25 mouse cellular contexts compared by ENCODE assay signal in genomic region chr3:36774023-36774422, GRCm38 (mm10).
DNase-seq lines count a peak whose midpoint lies in the region; ATAC-seq lines count a peak whose summit lies in the region.
"Had no signal": no experiment of that assay in that cellular context is flagged by ENCODE, and none has a peak within 500 bp of the region (broad histone marks: within the 10 kb centered on the region; RNA-seq: fewer than 3 reads in every experiment).

No protein-coding gene starts in this region.

- no peak for DNase-seq in hindbrain, embryonic 14.5 days (ENCODE audit: low spot score)
- peak; percentile 74 for DNase-seq in midbrain, embryonic 14.5 days
- DNase-seq in retina, postnatal 1 day = peak; percentile 70
- no peak for DNase-seq in spleen, postnatal 10 days (ENCODE audit: low spot score in 2 of 2)
- DNase-seq in testis, postnatal 14 days (ENCODE audit: low spot score) = no peak
- DNase-seq: adrenal gland, postnatal 14 days; cerebellum, adult 8-10 months; forebrain, postnatal 0 days; gastrocnemius, postnatal 14 days; heart, adult 18-20 months; heart, postnatal 36 days; kidney, adult 8-10 months; kidney, postnatal 10 days; lung, embryonic 14.5 days; lung, postnatal 36 days; right cerebral cortex, postnatal 25 days; spleen, adult 18-20 months; thymus, postnatal 14 days had no signal

- no peak for ATAC-seq in hindbrain, embryonic 14.5 days (ENCODE audit: low FRiP score)
- ATAC-seq in hindbrain, embryonic 13.5 days (ENCODE audit: low FRiP score) = no peak
- ATAC-seq in hindbrain, embryonic 16.5 days = peak; percentile 72
- no peak for ATAC-seq in midbrain, embryonic 14.5 days (ENCODE audit: low FRiP score, low TSS enrichment)
- ATAC-seq: activated CD4-positive, CD25-positive, alpha-beta regulatory T cell, adult 4 months; forebrain, postnatal 0 days had no signal

- H3K9me3 ChIP-seq in hindbrain, embryonic 14.5 days (ENCODE audit: control insufficient read depth, low read length) = no peaks in the 10 kb centered on the region
- H3K9me3 ChIP-seq in hindbrain, embryonic 13.5 days = no peaks in the 10 kb centered on the region
- H3K9me3 ChIP-seq in hindbrain, embryonic 16.5 days (ENCODE audit: control insufficient read depth, low read length) = no peaks in the 10 kb centered on the region
- H3K9me3 ChIP-seq in midbrain, embryonic 14.5 days (ENCODE audit: control insufficient read depth, low read length) = no peaks in the 10 kb centered on the region
- H3K9me3 ChIP-seq: embryonic facial prominence, embryonic 10.5 days; megakaryocyte, embryonic 14.5 days had no signal

- WGBS in hindbrain, embryonic 14.5 days = 34% methylated on average over 4 of the region's 4 CpGs
- 33% methylated on average over 4 of the region's 4 CpGs for WGBS in hindbrain, embryonic 13.5 days
- 29% methylated on average over 4 of the region's 4 CpGs for WGBS in hindbrain, embryonic 16.5 days
- 19% methylated on average over 4 of the region's 4 CpGs for WGBS in midbrain, embryonic 14.5 days

- H3K9ac ChIP-seq in hindbrain, embryonic 14.5 days = no peak overlapping the region
- H3K9ac ChIP-seq in hindbrain, embryonic 13.5 days = no peak overlapping the region
- H3K9ac ChIP-seq in hindbrain, embryonic 16.5 days (ENCODE audit: low read depth, low read length) = no peak overlapping the region
- H3K9ac ChIP-seq in midbrain, embryonic 14.5 days (replicated peaks; ENCODE audit: low read length) = no peak overlapping the region
- H3K9ac ChIP-seq: forebrain, postnatal 0 days; liver, embryonic 14.5 days; lung, embryonic 14.5 days had no signal

- H3K27me3 ChIP-seq in hindbrain, embryonic 14.5 days (ENCODE audit: control insufficient read depth, insufficient read depth, low read length) = no peaks in the 10 kb centered on the region
- H3K27me3 ChIP-seq in hindbrain, embryonic 13.5 days = no peaks in the 10 kb centered on the region
- H3K27me3 ChIP-seq in hindbrain, embryonic 16.5 days (replicated peaks; ENCODE audit: control insufficient read depth, insufficient read depth, low read length) = no peaks in the 10 kb centered on the region
- no peaks in the 10 kb centered on the region for H3K27me3 ChIP-seq in midbrain, embryonic 14.5 days (ENCODE audit: control insufficient read depth, insufficient read depth, low read length)
- H3K27me3 ChIP-seq: megakaryocyte, embryonic 14.5 days had no signal

- no peaks in the 10 kb centered on the region; the same call in 1 of the 2 replicates for H3K4me1 ChIP-seq in hindbrain, embryonic 14.5 days (replicated peaks; ENCODE audit: control insufficient read depth, insufficient read depth, low read length)
- H3K4me1 ChIP-seq in hindbrain, embryonic 13.5 days (replicated peaks) = 0 out of 2 replicates have a peak, but pooled peaks cover 2% of the 10 kb centered on the region
- H3K4me1 ChIP-seq in hindbrain, embryonic 16.5 days (ENCODE audit: control insufficient read depth, insufficient read depth, low read depth, low read length) = no peaks in the 10 kb centered on the region
- no peaks in the 10 kb centered on the region for H3K4me1 ChIP-seq in midbrain, embryonic 14.5 days (ENCODE audit: control insufficient read depth, insufficient read depth, low read length)

- H3K4me3 ChIP-seq in hindbrain, embryonic 14.5 days (replicated peaks; ENCODE audit: low read length) = no peak overlapping the region
- no peak overlapping the region for H3K4me3 ChIP-seq in hindbrain, embryonic 13.5 days
- no peak overlapping the region for H3K4me3 ChIP-seq in hindbrain, embryonic 16.5 days (ENCODE audit: low read length)
- no peak overlapping the region for H3K4me3 ChIP-seq in midbrain, embryonic 14.5 days (replicated peaks; ENCODE audit: low read depth, low read length)
- H3K4me3 ChIP-seq: embryonic facial prominence, embryonic 10.5 days; left cerebral cortex, adult 2 months; megakaryocyte, embryonic 14.5 days had no signal

- H3K27ac ChIP-seq in hindbrain, embryonic 14.5 days = 0 out of 2 replicates have a peak overlapping the region, but pooled peaks have one; percentile 28
- H3K27ac ChIP-seq in hindbrain, embryonic 13.5 days = no peak overlapping the region
- H3K27ac ChIP-seq in hindbrain, embryonic 16.5 days (ENCODE audit: low read depth, low read length) = no peak overlapping the region
- H3K27ac ChIP-seq in midbrain, embryonic 14.5 days (replicated peaks; ENCODE audit: low read depth, low read length) = no peak overlapping the region
- H3K27ac ChIP-seq: embryonic facial prominence, embryonic 10.5 days; left cerebral cortex, adult 2 months; liver, embryonic 14.5 days had no signal

- no peak overlapping the region for H3K4me2 ChIP-seq in hindbrain, embryonic 14.5 days (replicated peaks)
- H3K4me2 ChIP-seq in hindbrain, embryonic 13.5 days = no peak overlapping the region
- no peak overlapping the region for H3K4me2 ChIP-seq in hindbrain, embryonic 16.5 days (ENCODE audit: low read length)
- H3K4me2 ChIP-seq in midbrain, embryonic 14.5 days (ENCODE audit: low read length) = no peak overlapping the region
- H3K4me2 ChIP-seq: lung, embryonic 14.5 days had no signal

- no peaks in the 10 kb centered on the region for H3K36me3 ChIP-seq in hindbrain, embryonic 14.5 days (replicated peaks; ENCODE audit: control insufficient read depth, insufficient read depth)
- H3K36me3 ChIP-seq in hindbrain, embryonic 13.5 days = no peaks in the 10 kb centered on the region
- no peaks in the 10 kb centered on the region for H3K36me3 ChIP-seq in hindbrain, embryonic 16.5 days (ENCODE audit: control insufficient read depth, insufficient read depth, low read length)
- no peaks in the 10 kb centered on the region for H3K36me3 ChIP-seq in midbrain, embryonic 14.5 days (ENCODE audit: control insufficient read depth, insufficient read depth, low read length)
- H3K36me3 ChIP-seq: embryonic facial prominence, embryonic 10.5 days had no signal

Comparison
In these comparisons a context has a peak if more than half of its experiments do, and no peak if none do; other contexts are left out.
1. DNase-seq: peak in midbrain, embryonic 14.5 days (single experiment) and retina, postnatal 1 day (single experiment); none in hindbrain, embryonic 14.5 days (single experiment), spleen, postnatal 10 days (0 of 2) and testis, postnatal 14 days (single experiment).